Mouse (Mus musculus): ENCODE results near the gene Nectin2.

DNA sequence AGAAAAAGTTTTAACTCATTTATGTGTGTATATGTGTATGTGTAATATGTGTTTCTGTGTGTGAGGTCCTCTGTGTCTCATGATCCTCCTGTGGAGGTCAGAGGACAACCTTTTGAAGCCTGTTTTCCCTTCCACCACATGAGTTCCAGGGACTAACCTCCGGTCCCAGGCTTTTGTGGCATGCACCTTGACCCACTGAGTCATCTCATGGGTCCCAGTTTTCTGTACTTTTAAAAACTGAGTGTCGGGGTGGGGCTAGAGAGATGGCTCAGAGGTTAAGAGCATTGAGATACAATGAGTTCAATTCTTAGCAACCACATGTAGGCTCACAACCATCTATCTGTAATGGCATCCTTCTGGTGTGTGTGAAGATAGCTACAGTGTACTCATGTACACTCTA lies 69.6 kb downstream of the Nectin2 start:
- no peak for TF ChIP-seq CTCF (IDR thresholded peaks at IDR 0.05)
- TF ChIP-seq EP300 (IDR thresholded peaks at IDR 0.05; ENCODE audit: insufficient read depth, low read depth, low read length): no peak
- TF ChIP-seq POLR2A (IDR thresholded peaks at IDR 0.05; ENCODE audit: insufficient read depth, low read depth, low read length): no peak
